Mouse (Mus musculus) liver, embryonic 14.5 days (tissue): Measurements from ENCODE around the gene Fem1a. TPM values are rescaled to one million over a fixed set of nuclear protein-coding genes. Genes with fewer than 3 reads are reported as not detected.

Source experiments
- ATAC-seq: fragments of 200-750 bp; cut with Nextera tagmentation; 2 replicates; pipeline ENCODE4 v1.8.0; 2017; ENCODE audit warnings: moderate number of reproducible peaks, mild to moderate bottlenecking, moderate library complexity; ENCODE audit not compliant: insufficient read depth
- DNase-seq, 3 experiments: peaks; one replicate each; pipeline ENCODE4 v3.0.0-alpha.2; 2012 to 2013; ENCODE audit warnings: low read depth in 3 of 3, low spot score in 3 of 3
- H3K27ac ChIP-seq: fragments of 300-500 bp; sonication (generic); 2 replicates; pipeline ENCODE4 v1.5.1; 2014; ENCODE audit warnings: moderate library complexity, mild to moderate bottlenecking, control low read depth, inconsistent platforms
- H3K27me3 ChIP-seq: fragments of 300-500 bp; sonication (generic); 2 replicates; pipeline ENCODE4 v1.6.1; 2014; ENCODE audit warnings: mild to moderate bottlenecking, low read length, moderate library complexity; ENCODE audit not compliant: control insufficient read depth, insufficient read depth
- H3K36me3 ChIP-seq: fragments of 300-500 bp; sonication (generic); replicated peaks from 2 replicates; pipeline ENCODE4 v1.6.1; 2014; ENCODE audit warnings: low read depth; ENCODE audit not compliant: control insufficient read depth, insufficient read depth
- H3K4me1 ChIP-seq, 2 experiments: fragments of 200-500 bp in 1 of 2; fragments of 300-500 bp in 1 of 2; sonication (generic) in 1 of 2; replicated peaks; 2 replicates each; pipeline ENCODE4 v1.6.1; 2012 to 2014; ENCODE audit warnings: antibody characterized with exemption in 1 of 2, inconsistent platforms in 1 of 2, low read length in 1 of 2; ENCODE audit not compliant: control insufficient read depth in 2 of 2, insufficient read depth in 2 of 2
- H3K4me2 ChIP-seq: fragments of 300-500 bp; sonication (generic); 2 replicates; pipeline ENCODE4 v1.6.1; 2014; ENCODE audit warnings: low read depth, mild to moderate bottlenecking, control low read depth, moderate library complexity
- H3K4me3 ChIP-seq, 2 experiments: fragments of 200-500 bp in 1 of 2; fragments of 300-500 bp in 1 of 2; sonication (generic) in 1 of 2; 2 replicates each; pipeline ENCODE4 v1.5.1; 2012 to 2014; ENCODE audit warnings: low read depth in 2 of 2, low read length in 2 of 2, mild to moderate bottlenecking in 2 of 2, control low read depth in 1 of 2, inconsistent platforms in 1 of 2, moderate library complexity in 1 of 2; ENCODE audit not compliant: insufficient read depth in 1 of 2
- H3K9ac ChIP-seq: fragments of 300-500 bp; sonication (generic); replicated peaks from 2 replicates; pipeline ENCODE4 v1.6.1; 2014; ENCODE audit warnings: mild to moderate bottlenecking, control low read depth, moderate library complexity
- H3K9me3 ChIP-seq: fragments of 300-500 bp; sonication (generic); 2 replicates; pipeline ENCODE4 v1.6.1; 2016; ENCODE audit warnings: low read length, mixed read lengths; ENCODE audit not compliant: control insufficient read depth
- CTCF ChIP-seq: IDR thresholded peaks from 2 replicates; pipeline ENCODE4 v1.5.1; 2016; ENCODE audit warnings: antibody characterized with exemption, low read depth, control low read depth
- EP300 ChIP-seq: IDR thresholded peaks from 2 replicates; pipeline ENCODE4 v1.6.1; 2016; ENCODE audit warnings: antibody characterized with exemption, low read depth
- WGBS: fragments of 180-500 bp; shearing (Covaris S2); extraction: QIAGEN DNeasy Blood & Tissue Kit; methylation state at CpG from one replicate; pipeline ENCODE4 v1.1.7; 2014; ENCODE audit not compliant: insufficient replicate concordance; 5-methylcytosine and 5-hydroxymethylcytosine counted together
- polyA plus RNA-seq, 2 experiments: library from polyadenylated mRNA; depleted of rRNA in 1 of 2; stranded (reverse) in 1 of 2; unstranded in 1 of 2; fragments of >200 nt; fragmentation: Nextera tagmentation in 1 of 2; extraction: Ambion mirVana in 1 of 2; gene quantifications; 2 replicates each; pipeline versions ENCODE4 v1.2.1 to v1.2.3; 2012 to 2014

Gene Fem1a
- polyA plus RNA-seq, 2 experiments: 4.9 to 5.8 TPM

DNA sequence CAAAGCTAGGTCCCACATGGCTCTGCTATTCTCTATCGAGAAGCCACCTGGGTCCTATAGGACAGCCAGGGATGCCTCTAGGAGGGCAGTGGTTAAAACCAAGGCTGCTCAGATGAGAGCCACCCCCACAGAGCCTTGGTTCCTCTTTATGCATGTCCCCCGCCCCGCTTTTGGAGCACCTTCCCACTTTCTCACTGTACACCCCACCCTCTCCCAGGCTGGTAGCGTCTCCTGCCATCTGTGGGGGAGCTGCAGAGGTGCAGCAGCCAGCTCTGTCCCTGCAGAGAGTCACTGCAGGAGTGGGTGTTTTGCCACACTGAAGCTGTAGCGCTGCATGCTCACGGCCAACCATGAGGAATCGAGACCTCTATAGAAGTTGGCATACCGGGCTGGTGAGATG is 26.7 kb downstream of the Fem1a start:
- WGBS: 65% methylated on average over 8 of the region's 8 CpGs
- TF ChIP-seq EP300 (no peak), CTCF (no peak)
- H3K4me3 ChIP-seq: no peak overlapping the region
- peaks cover 6% of the 10 kb centered on the region for H3K36me3 ChIP-seq
- H3K27ac ChIP-seq: no peak overlapping the region
- no peaks in the 10 kb centered on the region for H3K27me3 ChIP-seq
- no peak for ATAC-seq
- H3K9ac ChIP-seq: no peak overlapping the region
- DNase-seq: no peak
- H3K4me2 ChIP-seq: no peak overlapping the region
- peaks cover 23 to 27% of the 10 kb centered on the region in 2 experiments for H3K4me1 ChIP-seq
- no peaks in the 10 kb centered on the region for H3K9me3 ChIP-seq

GRCm38 (mm10) chr17:56285995-56286394 is 29.4 kb downstream of the Fem1a start:
- Histone ChIP-seq H3K9ac (no peak overlapping the region), H3K36me3 (peaks cover 6% of the 10 kb centered on the region), H3K27me3 (no peaks in the 10 kb centered on the region), H3K4me1 (peaks cover 38 to 48% of the 10 kb centered on the region in 2 experiments), H3K4me2 (no peak overlapping the region), H3K27ac (no peak overlapping the region), H3K9me3 (no peaks in the 10 kb centered on the region), H3K4me3 (no peak overlapping the region)
- ATAC-seq (no peak), DNase-seq (no peak)
- TF ChIP-seq EP300 (no peak), CTCF (no peak)
- 84% methylated on average over 11 of the region's 11 CpGs for WGBS

DNA sequence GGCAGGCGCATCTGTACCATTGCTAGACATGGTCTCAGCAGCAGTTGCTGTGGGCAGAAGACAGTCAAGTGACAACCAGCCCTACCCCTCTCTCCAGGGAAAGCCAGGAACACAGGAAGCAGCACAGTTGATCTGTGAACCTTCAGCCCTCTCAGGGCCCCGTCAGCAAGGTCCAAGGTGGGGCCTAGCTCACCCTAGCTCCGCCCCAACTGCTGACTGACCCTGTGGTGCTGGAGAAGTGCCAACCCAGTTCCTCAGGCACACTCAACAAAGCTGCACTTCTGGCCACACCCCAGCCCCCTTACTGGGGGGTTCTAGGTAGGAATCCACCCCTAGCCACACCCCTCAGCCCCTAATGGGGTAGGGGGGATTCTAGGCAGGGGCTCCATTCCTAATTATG is 31.2 kb downstream of the Fem1a start:
- H3K4me1 ChIP-seq: peaks cover 39 to 50% of the 10 kb centered on the region in 2 experiments
- TF ChIP-seq EP300 (no peak), CTCF (no peak)
- ATAC-seq (peak; percentile 9; the same call in 1 of the 2 replicates), DNase-seq (peak in 1 of 3 experiments; percentile 41)
- H3K4me3 ChIP-seq: peak overlapping the region; percentile 6 to 17; a peak in 2 of 4 replicates
- H3K9me3 ChIP-seq: no peaks in the 10 kb centered on the region
- 35% methylated on average over 3 of the region's 3 CpGs for WGBS
- peak overlapping the region; percentile 82 for H3K27ac ChIP-seq
- H3K4me2 ChIP-seq: peak overlapping the region; percentile 63
- peak overlapping the region; percentile 59 for H3K9ac ChIP-seq
- peaks cover 6% of the 10 kb centered on the region for H3K36me3 ChIP-seq
- no peaks in the 10 kb centered on the region for H3K27me3 ChIP-seq

DNA sequence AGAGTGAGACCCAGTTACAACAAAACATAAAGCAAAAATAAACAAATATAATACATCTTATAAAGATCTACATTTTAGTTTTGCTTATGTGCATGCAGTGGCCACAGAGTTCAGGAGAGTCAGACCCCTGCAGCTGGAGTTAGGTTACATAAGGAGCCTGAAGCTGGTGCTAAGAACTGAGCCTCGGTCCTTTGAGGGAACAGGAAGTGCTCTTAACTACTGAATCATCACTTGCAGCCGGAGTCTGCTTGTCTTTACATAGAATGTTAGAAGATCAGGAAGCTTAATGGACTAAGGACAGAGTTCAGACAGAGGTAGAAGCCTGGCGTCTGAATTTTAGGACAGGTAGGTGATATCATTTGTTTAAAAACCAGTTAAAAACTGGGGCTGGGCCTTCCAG is 32.3 kb downstream of the Fem1a start:
- peak overlapping the region; percentile 31; the same call in 1 of the 2 replicates for H3K9ac ChIP-seq
- no peak for ATAC-seq
- peaks cover 6% of the 10 kb centered on the region for H3K36me3 ChIP-seq
- no peaks in the 10 kb centered on the region for H3K27me3 ChIP-seq
- no peak for TF ChIP-seq EP300
- TF ChIP-seq CTCF: no peak
- no peak for DNase-seq
- peak overlapping the region; percentile 69 for H3K4me2 ChIP-seq
- H3K27ac ChIP-seq: peak overlapping the region; percentile 82
- H3K4me3 ChIP-seq: peak overlapping the region; percentile 62 to 76; a peak in 3 of 4 replicates
- WGBS: 22% methylated on average over 3 of the region's 3 CpGs
- no peaks in the 10 kb centered on the region for H3K9me3 ChIP-seq
- peaks cover 39 to 50% of the 10 kb centered on the region in 2 experiments for H3K4me1 ChIP-seq

GRCm38 (mm10) chr17:56289371-56290331 is 33.0 kb downstream of the Fem1a start:
- no peaks in the 10 kb centered on the region for H3K9me3 ChIP-seq
- 4% methylated on average over 23 of the region's 23 CpGs for WGBS
- H3K4me2 ChIP-seq: peak overlapping the region; percentile 69
- peak overlapping the region; percentile 82 for H3K27ac ChIP-seq
- ATAC-seq: peak; percentile 27
- H3K27me3 ChIP-seq: no peaks in the 10 kb centered on the region
- H3K4me1 ChIP-seq: peaks cover 39 to 50% of the 10 kb centered on the region in 2 experiments
- no peak for DNase-seq
- TF ChIP-seq CTCF: no peak
- peak; percentile 38; the same call in 1 of the 2 replicates for TF ChIP-seq EP300
- peaks cover 6% of the 10 kb centered on the region for H3K36me3 ChIP-seq
- peak overlapping the region; percentile 48 for H3K9ac ChIP-seq
- H3K4me3 ChIP-seq: peak overlapping the region; percentile 62 to 76
